Mouse (Mus musculus) heart, embryonic 16.5 days (tissue): Measurements from ENCODE around the gene Kars. TPM values are rescaled to one million over a fixed set of nuclear protein-coding genes. Genes with fewer than 3 reads are reported as not detected.

Experiments
- ATAC-seq: fragments of 200-750 bp; cut with Nextera tagmentation; replicated peaks from 2 replicates; pipeline ENCODE4 v1.8.0; 2017; ENCODE audit warnings: moderate number of reproducible peaks; ENCODE audit not compliant: insufficient read depth, low FRiP score; ENCODE audit errors: extremely low read depth
- H3K27ac ChIP-seq: fragments of 300-500 bp; sonication (generic); 2 replicates; pipeline ENCODE4 v1.5.1; 2014; ENCODE audit warnings: mild to moderate bottlenecking, low read length, control low read depth, moderate library complexity
- H3K27me3 ChIP-seq: fragments of 300-500 bp; sonication (generic); 2 replicates; pipeline ENCODE4 v1.6.1; 2014; ENCODE audit warnings: low read length, mixed read lengths; ENCODE audit not compliant: control insufficient read depth, insufficient read depth
- H3K36me3 ChIP-seq: fragments of 300-500 bp; sonication (generic); 2 replicates; pipeline ENCODE4 v1.6.1; 2014; ENCODE audit not compliant: control insufficient read depth, insufficient read depth
- H3K4me1 ChIP-seq: fragments of 300-500 bp; sonication (generic); 2 replicates; pipeline ENCODE4 v1.6.1; 2014; ENCODE audit warnings: low read length, mixed read lengths; ENCODE audit not compliant: control insufficient read depth, insufficient read depth
- H3K4me2 ChIP-seq: fragments of 300-500 bp; sonication (generic); 2 replicates; pipeline ENCODE4 v1.6.1; 2014; ENCODE audit warnings: low read depth, mild to moderate bottlenecking, control low read depth, low read length
- H3K4me3 ChIP-seq: fragments of 300-500 bp; sonication (generic); 2 replicates; pipeline ENCODE4 v1.5.1; 2014; ENCODE audit warnings: mild to moderate bottlenecking, control low read depth, low read length
- H3K9ac ChIP-seq: fragments of 300-500 bp; sonication (generic); 2 replicates; pipeline ENCODE4 v1.6.1; 2014; ENCODE audit warnings: low read length, control low read depth
- H3K9me3 ChIP-seq: fragments of 300-500 bp; sonication (generic); replicated peaks from 2 replicates; pipeline ENCODE4 v1.6.1; 2016; ENCODE audit warnings: low read length; ENCODE audit not compliant: control insufficient read depth
- WGBS: fragments of 180-500 bp; shearing (Covaris S2); extraction: QIAGEN DNeasy Blood & Tissue Kit; methylation state at CpG from one replicate; pipeline ENCODE4 v1.1.7; 2014; 5-methylcytosine and 5-hydroxymethylcytosine counted together
- polyA plus RNA-seq: library from polyadenylated mRNA; unstranded; fragments of >200 nt; fragmentation: Nextera tagmentation; extraction: Ambion mirVana; gene quantifications from 2 replicates; pipeline ENCODE4 v1.2.1, GENCODE M21; 2015

Gene Kars
- polyA plus RNA-seq, result 129 and 139 TPM in 2 replicates

DNA sequence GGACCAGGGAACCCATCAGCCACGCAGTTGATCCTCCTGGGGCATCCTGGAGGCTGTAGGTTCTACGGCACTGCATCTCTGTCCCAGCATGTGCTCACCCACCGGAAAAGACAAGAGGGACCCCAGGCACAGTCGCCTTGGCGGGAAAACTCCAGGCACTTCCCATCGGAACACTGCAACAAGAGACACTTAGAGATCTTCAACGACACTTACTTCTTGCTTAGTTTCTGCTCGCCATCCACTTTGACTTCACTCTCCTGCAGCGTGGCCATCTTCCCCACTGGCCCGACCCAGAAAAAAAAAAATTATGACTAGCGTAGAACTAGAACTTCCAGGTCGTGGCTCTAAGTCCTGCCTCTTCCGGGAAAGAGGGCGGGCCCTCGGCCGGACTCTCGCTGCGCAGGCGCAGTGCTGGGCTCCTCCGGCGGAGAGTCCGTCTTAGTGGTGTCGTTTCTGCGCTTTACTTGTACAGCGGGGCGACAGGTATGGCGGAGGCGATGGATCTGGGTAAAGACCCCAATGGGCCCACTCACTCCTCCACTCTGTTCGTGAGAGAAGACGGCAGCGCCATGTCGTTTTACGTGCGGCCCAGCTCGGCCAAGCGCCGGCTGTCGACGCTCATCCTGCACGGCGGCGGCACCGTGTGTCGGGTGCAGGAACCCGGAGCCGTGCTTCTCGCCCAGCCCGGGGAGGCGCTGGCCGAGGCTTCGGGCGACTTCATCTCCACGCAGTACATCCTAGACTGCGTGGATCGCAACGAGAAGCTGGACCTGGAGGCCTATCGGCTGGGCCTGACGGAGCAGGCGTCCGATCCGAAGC, at the start of gene Kars, which contains the start of gene Terf2ip:
Gene Kars, minus strand, starts transcription at position 327 of the 819 bp plus-strand sequence.
Gene Terf2ip, plus strand, starts transcription at position 402 of the 819 bp plus-strand sequence.
- peak within 1 kb of the TSS; percentile 94 for H3K4me2 ChIP-seq
- H3K9ac ChIP-seq, result peak within 1 kb of the TSS; percentile 91
- no peaks in the 10 kb centered on the region for H3K27me3 ChIP-seq
- ATAC-seq, result peak; percentile 95
- H3K9me3 ChIP-seq, result no peaks in the 10 kb centered on the region
- under 1% methylated on average over 61 of the region's 61 CpGs for WGBS
- peak within 1 kb of the TSS; percentile 98 for H3K4me3 ChIP-seq
- H3K4me1 ChIP-seq, result peaks cover 18% of the 10 kb centered on the region
- peak within 1 kb of the TSS; percentile 79 for H3K27ac ChIP-seq
- H3K36me3 ChIP-seq, result no peaks in the 10 kb centered on the region; the same call in 1 of the 2 replicates

DNA sequence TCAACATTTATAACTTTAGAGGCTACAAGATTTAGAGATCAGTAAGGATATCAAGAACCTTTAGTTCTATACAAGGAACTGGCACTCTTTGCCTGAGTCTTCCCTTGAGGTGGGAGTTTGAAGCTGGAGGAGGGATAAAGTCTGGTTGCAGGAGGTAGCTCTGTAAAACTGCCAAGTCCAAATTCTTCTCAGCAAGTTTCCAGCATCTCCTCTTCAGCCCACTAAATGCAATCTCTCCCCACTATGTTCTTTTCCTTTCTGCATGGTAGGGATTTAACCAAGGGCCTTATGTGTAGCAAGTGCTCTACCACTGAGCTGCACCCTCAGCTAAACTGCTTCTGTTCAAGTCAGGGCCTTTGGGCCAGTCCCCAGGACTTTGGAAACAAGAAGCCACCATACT, 43.3 kb upstream of the Kars start:
- no peak overlapping the region for H3K27ac ChIP-seq
- H3K9me3 ChIP-seq, result no peaks in the 10 kb centered on the region
- no peak for ATAC-seq
- H3K4me1 ChIP-seq, result no peaks in the 10 kb centered on the region
- H3K4me2 ChIP-seq, result no peak overlapping the region
- H3K9ac ChIP-seq, result no peak overlapping the region
- H3K36me3 ChIP-seq, result no peaks in the 10 kb centered on the region
- H3K4me3 ChIP-seq, result no peak overlapping the region
- no peaks in the 10 kb centered on the region for H3K27me3 ChIP-seq

DNA sequence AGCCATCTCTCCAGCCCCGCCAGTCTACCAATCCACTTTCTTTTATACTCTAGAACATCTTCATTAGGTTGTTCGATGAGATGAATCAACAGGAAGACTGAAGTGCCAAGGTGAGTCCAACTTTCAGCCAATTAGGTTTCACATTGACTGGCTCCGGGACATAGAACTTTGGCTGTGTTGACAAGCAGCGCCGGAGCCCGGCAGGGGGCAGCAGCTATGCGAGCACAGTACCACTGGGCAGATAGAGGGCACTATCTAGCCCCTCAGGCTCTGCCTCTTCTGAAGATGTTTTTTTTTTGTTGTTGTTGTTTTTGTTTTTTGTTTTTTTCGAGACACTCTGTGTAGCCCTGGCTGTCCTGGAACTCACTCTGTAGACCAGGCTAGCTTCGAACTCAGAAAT, 40.4 kb upstream of the Kars start:
- no peak for ATAC-seq
- Histone ChIP-seq H3K4me1 (no peaks in the 10 kb centered on the region), H3K36me3 (no peaks in the 10 kb centered on the region), H3K4me3 (no peak overlapping the region), H3K27ac (no peak overlapping the region), H3K9me3 (no peaks in the 10 kb centered on the region), H3K9ac (no peak overlapping the region), H3K4me2 (no peak overlapping the region), H3K27me3 (no peaks in the 10 kb centered on the region)
- 69% methylated on average over 9 of the region's 9 CpGs for WGBS

DNA sequence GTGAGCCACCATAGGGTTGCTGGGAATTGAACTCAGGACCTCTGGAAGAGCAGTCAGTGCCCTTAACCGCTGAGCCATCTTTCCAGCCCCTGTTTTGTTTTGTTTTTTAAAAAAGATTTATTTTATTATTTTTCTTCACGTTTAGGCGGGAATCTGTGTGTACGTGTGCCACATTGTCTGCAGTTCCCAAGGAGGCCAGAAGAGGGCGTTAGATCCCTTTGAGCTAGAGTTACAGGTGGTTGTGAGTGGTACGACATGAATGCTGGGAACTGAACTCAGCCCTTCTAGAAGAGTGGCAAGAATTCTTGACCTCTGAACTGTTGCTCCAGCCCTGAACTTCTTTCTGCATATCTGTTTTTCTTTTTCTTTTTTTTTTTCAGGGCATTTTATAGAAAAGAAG, 38.9 kb upstream of the Kars start:
- no peak overlapping the region for H3K27ac ChIP-seq
- H3K9ac ChIP-seq, result no peak overlapping the region
- H3K9me3 ChIP-seq, result no peaks in the 10 kb centered on the region
- no peaks in the 10 kb centered on the region for H3K27me3 ChIP-seq
- H3K36me3 ChIP-seq, result no peaks in the 10 kb centered on the region
- no peak overlapping the region for H3K4me2 ChIP-seq
- 75% methylated on average over 6 of the region's 6 CpGs for WGBS
- ATAC-seq, result no peak
- no peak overlapping the region for H3K4me3 ChIP-seq
- H3K4me1 ChIP-seq, result no peaks in the 10 kb centered on the region

DNA sequence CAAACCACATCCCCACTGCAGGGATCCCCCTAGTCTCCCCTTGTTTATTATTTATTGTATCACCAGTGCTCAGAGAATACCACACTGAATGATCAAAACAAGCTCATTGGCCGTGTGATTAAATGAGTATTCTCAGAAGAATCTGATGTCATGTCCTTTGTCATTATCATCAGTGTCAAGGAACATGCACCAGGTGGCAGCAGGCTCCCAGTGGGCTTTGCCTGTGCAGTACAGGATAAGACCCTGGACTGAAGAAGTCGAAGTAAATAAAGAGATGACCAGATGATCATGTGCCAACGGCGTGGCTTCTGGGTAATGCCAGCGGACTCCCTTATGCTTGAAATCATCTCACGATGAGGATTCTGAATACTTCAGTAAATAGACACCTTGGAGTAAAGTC, 37.2 kb upstream of the Kars start:
- H3K4me2 ChIP-seq, result no peak overlapping the region
- no peak overlapping the region for H3K27ac ChIP-seq
- H3K4me3 ChIP-seq, result no peak overlapping the region
- no peak overlapping the region for H3K9ac ChIP-seq
- WGBS, result 74% methylated on average over 6 of the region's 6 CpGs
- no peaks in the 10 kb centered on the region for H3K27me3 ChIP-seq
- H3K36me3 ChIP-seq, result no peaks in the 10 kb centered on the region
- H3K4me1 ChIP-seq, result no peaks in the 10 kb centered on the region
- no peaks in the 10 kb centered on the region for H3K9me3 ChIP-seq
- ATAC-seq, result no peak

DNA sequence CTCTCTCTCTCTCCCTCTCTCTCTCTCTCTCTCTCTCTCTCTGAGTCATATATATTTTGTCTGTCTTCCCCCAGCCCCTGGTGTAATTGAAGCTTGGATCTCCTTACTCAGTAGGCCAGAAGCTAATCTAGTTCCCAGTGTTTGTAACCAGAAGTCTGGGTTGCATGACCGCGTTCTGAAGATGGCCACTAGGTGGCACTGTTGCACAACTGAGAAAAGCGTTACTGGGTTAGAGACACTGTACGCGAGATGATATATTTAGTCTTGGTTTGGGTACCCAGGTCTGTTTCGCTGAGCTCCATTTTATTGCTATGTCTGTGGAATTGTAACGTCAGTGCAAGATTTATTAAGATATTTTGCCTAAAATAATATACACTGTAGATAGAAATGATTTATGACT, 34.8 kb upstream of the Kars start:
- no peaks in the 10 kb centered on the region for H3K27me3 ChIP-seq
- H3K27ac ChIP-seq, result no peak overlapping the region
- no peaks in the 10 kb centered on the region for H3K36me3 ChIP-seq
- WGBS, result 3% methylated on average over 7 of the region's 7 CpGs
- no peak overlapping the region for H3K4me2 ChIP-seq
- no peak overlapping the region for H3K9ac ChIP-seq
- H3K4me1 ChIP-seq, result no peaks in the 10 kb centered on the region
- ATAC-seq, result peak; percentile 52; the same call in 1 of the 2 replicates
- no peak overlapping the region for H3K4me3 ChIP-seq
- H3K9me3 ChIP-seq, result no peaks in the 10 kb centered on the region

DNA sequence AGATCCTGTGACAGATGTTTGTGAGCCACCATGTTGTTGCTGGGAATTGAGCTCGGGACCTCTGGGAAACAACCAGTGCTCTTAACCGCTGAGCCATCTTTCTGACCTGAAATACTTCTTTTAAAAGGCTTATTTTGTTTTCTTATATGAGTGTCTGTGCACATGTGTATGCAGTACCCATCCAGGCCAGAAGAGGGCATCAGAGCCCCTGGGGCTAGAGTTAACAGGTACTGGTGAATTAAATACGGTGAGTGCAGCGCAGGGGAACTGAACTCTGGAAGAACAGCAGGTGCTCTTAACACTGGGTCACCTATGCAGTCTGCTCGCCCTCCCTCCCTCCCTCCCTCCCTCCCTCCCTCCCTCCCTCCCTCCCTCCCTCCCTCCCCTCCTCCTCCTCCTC, 34.1 kb upstream of the Kars start:
- Histone ChIP-seq H3K4me2 (no peak overlapping the region), H3K4me1 (no peaks in the 10 kb centered on the region), H3K9me3 (no peaks in the 10 kb centered on the region), H3K27me3 (no peaks in the 10 kb centered on the region), H3K9ac (no peak overlapping the region), H3K4me3 (no peak overlapping the region), H3K36me3 (no peaks in the 10 kb centered on the region), H3K27ac (no peak overlapping the region)
- no peak for ATAC-seq
- WGBS, result 72% methylated on average over 5 of the region's 5 CpGs

DNA sequence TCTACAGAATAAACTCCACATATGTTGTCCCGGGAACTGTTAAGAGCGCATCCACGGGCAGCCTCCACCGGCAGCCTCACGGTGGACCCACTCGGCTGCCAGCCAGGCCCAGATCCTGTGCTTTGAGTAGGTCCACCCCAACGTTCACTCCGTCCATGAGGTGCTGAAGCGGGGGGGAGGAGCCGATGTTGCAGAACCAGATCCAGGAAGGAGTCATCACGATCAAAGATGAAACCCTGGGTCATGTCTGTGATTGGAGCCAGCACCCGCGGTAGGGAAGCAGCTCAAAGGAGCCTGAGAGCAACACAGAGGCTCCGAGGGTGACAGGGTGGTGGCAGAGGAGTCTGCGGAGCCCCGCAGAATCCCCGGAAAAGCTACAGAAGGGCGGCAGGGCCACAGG, 26.4 kb upstream of the Kars start:
- no peaks in the 10 kb centered on the region for H3K36me3 ChIP-seq
- H3K27me3 ChIP-seq, result no peaks in the 10 kb centered on the region
- no peak overlapping the region for H3K27ac ChIP-seq
- whole genome bisulfite sequencing, result 61% methylated on average over 18 of the region's 18 CpGs
- no peaks in the 10 kb centered on the region for H3K9me3 ChIP-seq
- no peak overlapping the region for H3K4me2 ChIP-seq
- no peak overlapping the region for H3K4me3 ChIP-seq
- no peaks in the 10 kb centered on the region for H3K4me1 ChIP-seq
- no peak overlapping the region for H3K9ac ChIP-seq
- ATAC-seq, result no peak

DNA sequence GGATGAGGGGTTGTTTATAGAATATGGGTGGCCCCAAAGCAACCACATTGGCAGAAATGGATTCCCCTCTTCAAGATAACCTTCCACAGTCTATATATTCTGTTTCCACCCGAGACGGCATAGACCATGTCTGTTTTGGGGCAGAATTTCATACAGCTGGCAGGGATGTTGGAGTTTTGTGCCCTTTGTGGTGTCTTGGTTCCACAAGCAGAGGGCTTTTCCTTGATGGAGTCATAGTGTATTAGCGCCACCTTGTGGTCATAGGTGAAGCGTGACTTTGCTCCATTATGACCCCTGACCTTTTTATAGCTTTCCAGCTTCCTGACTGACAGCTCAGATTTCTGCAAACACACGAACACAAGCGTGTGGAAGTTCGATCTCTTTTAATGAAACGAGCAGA, 23.5 kb upstream of the Kars start:
- no peak for ATAC-seq
- WGBS, result 8% methylated on average over 8 of the region's 8 CpGs
- no peaks in the 10 kb centered on the region for H3K27me3 ChIP-seq
- H3K9ac ChIP-seq, result no peak overlapping the region
- no peaks in the 10 kb centered on the region for H3K4me1 ChIP-seq
- no peak overlapping the region for H3K4me3 ChIP-seq
- no peak overlapping the region for H3K4me2 ChIP-seq
- no peak overlapping the region for H3K27ac ChIP-seq
- H3K36me3 ChIP-seq, result no peaks in the 10 kb centered on the region
- H3K9me3 ChIP-seq, result no peaks in the 10 kb centered on the region
